Mouse (Mus musculus): ENCODE results near the gene Siah1a. TPM values are rescaled to one million over a fixed set of nuclear protein-coding genes. Genes with fewer than 3 reads are reported as not detected.

Gene Siah1a
- polyA plus RNA-seq (2016; fragmentation: Nextera tagmentation; extraction: Ambion mirVana) = 38.3 and 40.0 TPM in 2 replicates

- H3K36me3 ChIP-seq = no peaks in the 10 kb centered on the region
- H3K27me3 ChIP-seq (replicated peaks) = no peaks in the 10 kb centered on the region
- peak within 1 kb of the TSS; percentile 81 for H3K4me2 ChIP-seq
- peak; percentile 85 for ATAC-seq (ENCODE audit: insufficient number of reproducible peaks, low FRiP score)
- peak within 1 kb of the TSS; percentile 98 for H3K27ac ChIP-seq (ENCODE audit: poor library complexity, severe bottlenecking)
- peak within 1 kb of the TSS; percentile 96 for H3K9ac ChIP-seq
- under 1% methylated on average over 56 of the region's 88 CpGs for WGBS
- peak within 1 kb of the TSS; percentile 91 for H3K4me3 ChIP-seq
- peaks cover 22% of the 10 kb centered on the region for H3K4me1 ChIP-seq (replicated peaks)
- no peaks in the 10 kb centered on the region for H3K9me3 ChIP-seq (replicated peaks)
Measured at GRCm38 (mm10) chr8:86745221-86745934, at the start of gene Siah1a, which contains the start of gene Gm10638. Gene Siah1a, minus strand, starts transcription at chr8:86745934. Gene Gm10638, plus strand, starts transcription at chr8:86745699.

- no peaks in the 10 kb centered on the region for H3K9me3 ChIP-seq (replicated peaks)
- no peak overlapping the region for H3K27ac ChIP-seq (ENCODE audit: poor library complexity, severe bottlenecking)
- no peak overlapping the region for H3K4me3 ChIP-seq
- no peaks in the 10 kb centered on the region for H3K27me3 ChIP-seq (replicated peaks)
- H3K4me1 ChIP-seq (replicated peaks) = 0 out of 2 replicates have a peak, but pooled peaks cover 4% of the 10 kb centered on the region
- 33% methylated on average over 6 of the region's 6 CpGs for WGBS
- H3K4me2 ChIP-seq = no peak overlapping the region
- no peaks in the 10 kb centered on the region for H3K36me3 ChIP-seq
- no peak overlapping the region for H3K9ac ChIP-seq
- ATAC-seq (ENCODE audit: insufficient number of reproducible peaks, low FRiP score) = no peak
Measured at GRCm38 (mm10) chr8:86794716-86795115, 49.0 kb upstream of the Siah1a start.

- Histone ChIP-seq H3K4me3 (no peak overlapping the region), H3K4me1 (replicated peaks) (peaks cover 17% of the 10 kb centered on the region), H3K9ac (no peak overlapping the region), H3K27ac (ENCODE audit: poor library complexity, severe bottlenecking) (no peak overlapping the region), H3K9me3 (replicated peaks) (no peaks in the 10 kb centered on the region), H3K36me3 (no peaks in the 10 kb centered on the region), H3K27me3 (replicated peaks) (no peaks in the 10 kb centered on the region), H3K4me2 (no peak overlapping the region)
- ATAC-seq (ENCODE audit: insufficient number of reproducible peaks, low FRiP score) = no peak
- 80% methylated on average over 6 of the region's 6 CpGs for WGBS
Measured at GRCm38 (mm10) chr8:86791542-86791941, 45.8 kb upstream of the Siah1a start.

GRCm38 (mm10) chr8:86789576-86789975, 43.8 kb upstream of the Siah1a start:
- Histone ChIP-seq H3K4me3 (no peak overlapping the region), H3K27ac (ENCODE audit: poor library complexity, severe bottlenecking) (no peak overlapping the region), H3K36me3 (no peaks in the 10 kb centered on the region), H3K4me2 (no peak overlapping the region), H3K27me3 (replicated peaks) (no peaks in the 10 kb centered on the region), H3K9ac (no peak overlapping the region), H3K4me1 (replicated peaks) (peaks cover 18% of the 10 kb centered on the region), H3K9me3 (replicated peaks) (no peaks in the 10 kb centered on the region)
- 79% methylated on average over 1 of the region's 1 CpGs for WGBS
- ATAC-seq (ENCODE audit: insufficient number of reproducible peaks, low FRiP score) = no peak

GRCm38 (mm10) chr8:86787891-86788420, 42.2 kb upstream of the Siah1a start:
- Histone ChIP-seq H3K27me3 (replicated peaks) (no peaks in the 10 kb centered on the region), H3K4me3 (no peak overlapping the region), H3K4me2 (peak overlapping the region; percentile 4; the same call in 1 of the 2 replicates), H3K9ac (no peak overlapping the region), H3K9me3 (replicated peaks) (no peaks in the 10 kb centered on the region), H3K36me3 (no peaks in the 10 kb centered on the region), H3K27ac (ENCODE audit: poor library complexity, severe bottlenecking) (peak overlapping the region; percentile 31), H3K4me1 (replicated peaks) (peaks cover 15% of the 10 kb centered on the region)
- no peak for ATAC-seq (ENCODE audit: insufficient number of reproducible peaks, low FRiP score)
- WGBS = 63% methylated on average over 12 of the region's 12 CpGs

GRCm38 (mm10) chr8:86786498-86786897, 40.8 kb upstream of the Siah1a start:
- Histone ChIP-seq H3K36me3 (no peaks in the 10 kb centered on the region), H3K4me1 (replicated peaks) (peaks cover 15% of the 10 kb centered on the region), H3K4me2 (no peak overlapping the region), H3K9me3 (replicated peaks) (no peaks in the 10 kb centered on the region), H3K27me3 (replicated peaks) (no peaks in the 10 kb centered on the region), H3K9ac (no peak overlapping the region), H3K4me3 (no peak overlapping the region), H3K27ac (ENCODE audit: poor library complexity, severe bottlenecking) (no peak overlapping the region)
- ATAC-seq (ENCODE audit: insufficient number of reproducible peaks, low FRiP score) = no peak
- WGBS = 41% methylated on average over 5 of the region's 5 CpGs

GRCm38 (mm10) chr8:86781094-86781493, 35.4 kb upstream of the Siah1a start:
- Histone ChIP-seq H3K4me2 (no peak overlapping the region), H3K27me3 (replicated peaks) (no peaks in the 10 kb centered on the region), H3K27ac (ENCODE audit: poor library complexity, severe bottlenecking) (no peak overlapping the region), H3K9me3 (replicated peaks) (no peaks in the 10 kb centered on the region), H3K4me3 (no peak overlapping the region), H3K4me1 (replicated peaks) (no peaks in the 10 kb centered on the region), H3K9ac (no peak overlapping the region), H3K36me3 (no peaks in the 10 kb centered on the region)
- WGBS = 84% methylated on average over 8 of the region's 8 CpGs
- ATAC-seq (ENCODE audit: insufficient number of reproducible peaks, low FRiP score) = no peak

- Histone ChIP-seq H3K27ac (ENCODE audit: poor library complexity, severe bottlenecking) (no peak overlapping the region), H3K27me3 (replicated peaks) (no peaks in the 10 kb centered on the region), H3K4me3 (no peak overlapping the region), H3K36me3 (no peaks in the 10 kb centered on the region), H3K4me1 (replicated peaks) (no peaks in the 10 kb centered on the region), H3K9ac (no peak overlapping the region), H3K9me3 (replicated peaks) (no peaks in the 10 kb centered on the region), H3K4me2 (no peak overlapping the region)
- WGBS = 76% methylated on average over 8 of the region's 8 CpGs
- ATAC-seq (ENCODE audit: insufficient number of reproducible peaks, low FRiP score) = no peak
Measured at GRCm38 (mm10) chr8:86779207-86779606, 33.5 kb upstream of the Siah1a start.

GRCm38 (mm10) chr8:86769945-86770715, 24.4 kb upstream of the Siah1a start:
- Histone ChIP-seq H3K36me3 (no peaks in the 10 kb centered on the region), H3K27me3 (replicated peaks) (no peaks in the 10 kb centered on the region), H3K9ac (no peak overlapping the region), H3K4me3 (no peak overlapping the region), H3K9me3 (replicated peaks) (no peaks in the 10 kb centered on the region), H3K4me1 (replicated peaks) (peaks cover 6% of the 10 kb centered on the region), H3K4me2 (no peak overlapping the region), H3K27ac (ENCODE audit: poor library complexity, severe bottlenecking) (no peak overlapping the region)
- 67% methylated on average over 1 of the region's 1 CpGs for WGBS
- no peak for ATAC-seq (ENCODE audit: insufficient number of reproducible peaks, low FRiP score)

GRCm38 (mm10) chr8:86768499-86768898, 22.8 kb upstream of the Siah1a start:
- H3K9me3 ChIP-seq (replicated peaks) = no peaks in the 10 kb centered on the region
- no peak overlapping the region for H3K9ac ChIP-seq
- H3K4me1 ChIP-seq (replicated peaks) = peaks cover 6% of the 10 kb centered on the region
- no peak overlapping the region for H3K4me3 ChIP-seq
- no peak for ATAC-seq (ENCODE audit: insufficient number of reproducible peaks, low FRiP score)
- H3K36me3 ChIP-seq = no peaks in the 10 kb centered on the region
- no peak overlapping the region for H3K4me2 ChIP-seq
- no peaks in the 10 kb centered on the region for H3K27me3 ChIP-seq (replicated peaks)
- no peak overlapping the region for H3K27ac ChIP-seq (ENCODE audit: poor library complexity, severe bottlenecking)
- WGBS = 49% methylated on average over 5 of the region's 5 CpGs

GRCm38 (mm10) chr8:86766548-86767211, 20.9 kb upstream of the Siah1a start:
- H3K4me1 ChIP-seq (replicated peaks) = peaks cover 6% of the 10 kb centered on the region
- no peak overlapping the region for H3K9ac ChIP-seq
- no peaks in the 10 kb centered on the region; the same call in 1 of the 2 replicates for H3K27me3 ChIP-seq (replicated peaks)
- H3K36me3 ChIP-seq = no peaks in the 10 kb centered on the region
- 82% methylated on average over 9 of the region's 9 CpGs for WGBS
- no peak for ATAC-seq (ENCODE audit: insufficient number of reproducible peaks, low FRiP score)
- no peak overlapping the region for H3K27ac ChIP-seq (ENCODE audit: poor library complexity, severe bottlenecking)
- no peak overlapping the region for H3K4me3 ChIP-seq
- no peaks in the 10 kb centered on the region for H3K9me3 ChIP-seq (replicated peaks)
- no peak overlapping the region for H3K4me2 ChIP-seq
